Mouse (Mus musculus): ENCODE measurements around the gene Efnb3. TPM values are rescaled to one million over a fixed set of nuclear protein-coding genes. Genes with fewer than 3 reads are reported as not detected.

Efnb3 gene
- polyA plus RNA-seq, 1 experiment, result 3.9 TPM

DNA sequence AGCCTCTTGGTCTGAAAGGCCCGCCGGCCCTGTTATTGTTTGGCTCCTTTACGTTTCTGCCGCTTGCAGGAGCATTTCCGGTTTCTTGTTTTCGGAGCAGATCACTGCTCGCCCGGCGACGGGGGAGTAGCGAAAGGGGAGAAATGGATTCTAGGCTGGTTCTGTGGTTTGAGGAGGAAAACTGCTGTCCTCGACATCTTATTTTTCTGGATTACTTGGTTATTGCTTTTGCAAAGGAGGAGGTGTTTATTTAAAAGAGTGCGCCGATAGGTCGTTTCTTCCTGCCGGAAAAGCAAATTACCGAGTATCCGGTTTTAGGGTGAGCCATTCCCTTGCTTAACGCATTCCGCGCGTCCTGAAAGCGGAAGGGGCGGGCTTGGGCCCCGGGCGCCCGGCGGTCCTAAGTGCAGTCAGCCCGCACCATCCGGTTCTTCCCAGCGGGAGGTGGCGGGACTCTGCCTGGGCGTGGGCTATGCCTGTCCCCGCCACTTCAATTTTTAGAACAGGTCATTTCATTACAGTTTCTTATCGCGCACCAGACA lies 21.2 kb upstream of the Efnb3 start:
- Histone ChIP-seq H3K27me3 (ENCODE audit: control insufficient read depth, insufficient read depth, low read length, poor library complexity, severe bottlenecking) (no peaks in the 10 kb centered on the region), H3K9me3 (replicated peaks; ENCODE audit: control insufficient read depth, insufficient read depth, low read length, poor library complexity, severe bottlenecking) (no peaks in the 10 kb centered on the region), H3K27ac (ENCODE audit: insufficient read depth, low read length) (peak overlapping the region; percentile 100), H3K4me1 (ENCODE audit: control insufficient read depth, insufficient read depth, low read length) (peaks cover 4% of the 10 kb centered on the region), H3K4me3 (ENCODE audit: low read depth, low read length) (peak overlapping the region; percentile 96), H3K9ac (ENCODE audit: low read depth, poor library complexity, severe bottlenecking) (peak overlapping the region; percentile 92), H3K36me3 (ENCODE audit: control insufficient read depth, insufficient read depth, low read length, poor library complexity, severe bottlenecking) (peaks cover 12% of the 10 kb centered on the region)
- peak; percentile 78 for TF ChIP-seq EP300 (IDR thresholded peaks at IDR 0.05; ENCODE audit: insufficient read depth, low read depth, low read length)
- no peak for TF ChIP-seq POLR2A (IDR thresholded peaks at IDR 0.05; ENCODE audit: insufficient read depth, low read length)

DNA sequence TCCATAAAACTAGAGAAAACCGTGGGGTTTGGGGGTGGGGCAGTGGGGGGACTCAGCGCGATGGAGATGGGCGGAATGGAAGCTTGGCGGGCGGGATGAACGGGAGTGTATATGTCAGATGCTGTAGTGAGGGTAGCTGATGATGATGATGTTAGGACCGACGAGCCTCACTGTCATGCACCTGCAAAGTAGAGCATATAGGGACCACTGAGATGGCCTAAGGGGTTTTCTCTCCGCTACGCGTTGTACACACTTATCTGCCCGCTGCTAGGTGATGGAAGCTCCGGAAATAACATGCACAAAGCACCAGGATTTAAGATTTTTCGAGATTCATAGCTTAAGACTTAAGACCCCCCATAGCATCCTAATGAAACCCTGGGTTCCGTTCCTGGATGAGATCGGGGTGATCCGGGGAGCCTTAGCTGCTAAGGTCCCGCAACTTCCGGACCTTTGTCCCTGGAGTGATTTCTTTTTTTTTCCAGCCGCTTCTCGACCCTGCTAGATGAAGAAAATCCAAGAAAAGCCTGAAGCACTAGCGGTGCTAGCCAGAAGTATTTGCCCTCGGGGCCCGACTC lies 20.7 kb upstream of the Efnb3 start:
- Histone ChIP-seq H3K27ac (ENCODE audit: insufficient read depth, low read length) (peak overlapping the region; percentile 100), H3K9ac (ENCODE audit: low read depth, poor library complexity, severe bottlenecking) (peak overlapping the region; percentile 92), H3K4me3 (ENCODE audit: low read depth, low read length) (peak overlapping the region; percentile 96), H3K36me3 (ENCODE audit: control insufficient read depth, insufficient read depth, low read length, poor library complexity, severe bottlenecking) (peaks cover 9% of the 10 kb centered on the region), H3K9me3 (replicated peaks; ENCODE audit: control insufficient read depth, insufficient read depth, low read length, poor library complexity, severe bottlenecking) (no peaks in the 10 kb centered on the region), H3K4me1 (ENCODE audit: control insufficient read depth, insufficient read depth, low read length) (peaks cover 4% of the 10 kb centered on the region), H3K27me3 (ENCODE audit: control insufficient read depth, insufficient read depth, low read length, poor library complexity, severe bottlenecking) (no peaks in the 10 kb centered on the region)
- no peak for TF ChIP-seq CTCF (IDR thresholded peaks at IDR 0.05; ENCODE audit: low read depth, low read length)
- TF ChIP-seq POLR2A (IDR thresholded peaks at IDR 0.05; ENCODE audit: insufficient read depth, low read length), result no peak
- TF ChIP-seq EP300 (IDR thresholded peaks at IDR 0.05; ENCODE audit: insufficient read depth, low read depth, low read length), result no peak

DNA sequence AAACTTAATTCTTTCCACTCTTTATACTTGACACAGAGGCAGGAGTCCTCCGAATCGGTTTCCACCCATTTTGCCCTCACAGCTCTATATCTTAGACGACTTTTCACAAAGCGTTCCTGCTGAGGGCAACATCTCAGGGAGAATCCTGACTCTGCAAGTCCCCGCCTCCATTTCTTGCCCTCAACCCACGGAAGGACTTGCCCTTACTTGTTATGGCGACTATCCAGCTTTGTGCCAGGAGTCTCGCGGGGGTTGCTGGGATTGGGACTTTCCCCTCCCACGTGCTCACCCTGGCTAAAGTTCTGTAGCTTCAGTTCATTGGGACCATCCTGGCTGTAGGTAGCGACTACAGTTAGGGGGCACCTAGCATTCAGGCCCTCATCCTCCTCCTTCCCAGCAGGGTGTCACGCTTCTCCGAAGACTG lies 20.1 kb upstream of the Efnb3 start, which contains the start of the genes Wrap53 and Trp53:
Gene Wrap53, minus strand, starts transcription at position 165 of the 424 bp plus-strand sequence.
Gene Trp53, plus strand, starts transcription at position 269 of the 424 bp plus-strand sequence.
- Histone ChIP-seq H3K9ac (ENCODE audit: low read depth, poor library complexity, severe bottlenecking) (peak within 1 kb of the TSS; percentile 92), H3K4me1 (ENCODE audit: control insufficient read depth, insufficient read depth, low read length) (peaks cover 4% of the 10 kb centered on the region), H3K27me3 (ENCODE audit: control insufficient read depth, insufficient read depth, low read length, poor library complexity, severe bottlenecking) (no peaks in the 10 kb centered on the region), H3K27ac (ENCODE audit: insufficient read depth, low read length) (peak within 1 kb of the TSS; percentile 100), H3K36me3 (ENCODE audit: control insufficient read depth, insufficient read depth, low read length, poor library complexity, severe bottlenecking) (peaks cover 9% of the 10 kb centered on the region), H3K4me3 (ENCODE audit: low read depth, low read length) (peak within 1 kb of the TSS; percentile 96), H3K9me3 (replicated peaks; ENCODE audit: control insufficient read depth, insufficient read depth, low read length, poor library complexity, severe bottlenecking) (no peaks in the 10 kb centered on the region)
- TF ChIP-seq POLR2A (IDR thresholded peaks at IDR 0.05; ENCODE audit: insufficient read depth, low read length) (peak; percentile 95), CTCF (IDR thresholded peaks at IDR 0.05; ENCODE audit: low read depth, low read length) (no peak), EP300 (IDR thresholded peaks at IDR 0.05; ENCODE audit: insufficient read depth, low read depth, low read length) (0 out of 2 replicates have a peak, but pooled peaks have one; percentile 39)

DNA sequence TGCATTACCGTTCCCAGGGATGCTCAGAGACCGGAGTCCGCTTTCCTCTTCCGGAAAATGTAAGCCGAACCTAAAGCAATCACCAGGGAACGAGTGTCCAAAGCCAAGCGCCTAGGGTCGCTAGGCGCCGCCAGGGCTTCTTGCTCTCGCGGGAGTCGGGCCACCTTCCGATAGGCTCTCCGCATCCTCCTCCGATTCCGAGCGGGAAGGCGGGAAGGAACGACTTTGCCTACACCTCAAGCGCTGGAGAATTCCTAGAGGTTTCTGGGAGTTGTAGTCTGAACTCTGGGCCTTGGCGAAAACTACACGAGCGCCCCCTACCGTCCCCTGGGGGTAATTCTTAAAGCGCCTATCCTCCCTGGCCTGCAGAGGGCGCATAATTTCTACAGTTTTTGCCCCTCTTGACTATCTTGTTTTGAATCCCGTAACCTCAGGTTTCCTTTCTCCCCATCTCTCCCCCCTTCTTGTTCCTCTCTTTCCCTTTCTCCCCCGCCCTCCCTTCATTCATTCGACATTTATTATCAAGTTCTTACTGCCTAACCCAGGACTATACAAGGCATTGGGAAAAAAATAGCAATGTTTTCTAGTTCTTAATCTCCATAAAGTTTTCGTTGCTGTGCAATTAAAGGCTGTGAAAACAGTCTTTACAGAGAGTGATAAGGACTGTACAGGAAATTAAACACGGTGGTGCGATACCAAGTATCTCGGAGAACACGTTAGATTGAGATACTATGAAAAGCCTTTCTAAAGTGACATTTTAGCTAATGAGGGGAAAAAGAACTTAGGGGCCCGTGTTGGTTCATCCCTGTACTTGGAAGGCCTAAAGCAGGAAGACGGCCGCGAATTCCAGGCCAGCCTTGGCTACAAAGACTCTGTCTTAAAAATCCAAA lies 19.4 kb upstream of the Efnb3 start:
- H3K4me1 ChIP-seq (ENCODE audit: control insufficient read depth, insufficient read depth, low read length), result peaks cover 2% of the 10 kb centered on the region
- H3K9me3 ChIP-seq (replicated peaks; ENCODE audit: control insufficient read depth, insufficient read depth, low read length, poor library complexity, severe bottlenecking), result no peaks in the 10 kb centered on the region
- peak overlapping the region; percentile 90 for H3K27ac ChIP-seq (ENCODE audit: insufficient read depth, low read length)
- peak overlapping the region; percentile 92 for H3K9ac ChIP-seq (ENCODE audit: low read depth, poor library complexity, severe bottlenecking)
- peak overlapping the region; percentile 96 for H3K4me3 ChIP-seq (ENCODE audit: low read depth, low read length)
- peaks cover 9% of the 10 kb centered on the region for H3K36me3 ChIP-seq (ENCODE audit: control insufficient read depth, insufficient read depth, low read length, poor library complexity, severe bottlenecking)
- no peaks in the 10 kb centered on the region for H3K27me3 ChIP-seq (ENCODE audit: control insufficient read depth, insufficient read depth, low read length, poor library complexity, severe bottlenecking)
- TF ChIP-seq POLR2A (IDR thresholded peaks at IDR 0.05; ENCODE audit: insufficient read depth, low read length), result no peak
- TF ChIP-seq CTCF (IDR thresholded peaks at IDR 0.05; ENCODE audit: low read depth, low read length), result peak; percentile 99
- no peak for TF ChIP-seq EP300 (IDR thresholded peaks at IDR 0.05; ENCODE audit: insufficient read depth, low read depth, low read length)

DNA sequence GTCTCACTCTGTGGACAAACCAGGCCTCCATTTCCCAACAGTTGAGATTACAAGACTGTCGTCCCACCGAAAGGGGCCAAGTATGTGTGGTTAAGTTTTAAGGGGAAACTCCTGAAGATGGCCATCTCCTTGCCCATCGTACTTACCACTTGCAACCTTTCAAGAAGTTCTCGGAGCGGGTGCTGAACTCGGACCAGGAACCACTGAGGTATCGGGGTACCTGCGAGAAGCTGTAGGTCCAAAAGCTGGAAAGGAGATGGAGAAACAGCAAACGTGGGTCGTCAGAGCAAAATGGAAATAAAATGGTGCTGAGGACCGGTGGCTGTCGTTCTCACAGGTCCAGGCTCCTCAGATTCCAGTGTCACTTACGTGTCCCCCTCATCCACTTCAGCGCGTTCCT lies 18.3 kb upstream of the Efnb3 start:
- Histone ChIP-seq H3K27ac (ENCODE audit: insufficient read depth, low read length) (no peak overlapping the region), H3K36me3 (ENCODE audit: control insufficient read depth, insufficient read depth, low read length, poor library complexity, severe bottlenecking) (peaks cover 9% of the 10 kb centered on the region), H3K27me3 (ENCODE audit: control insufficient read depth, insufficient read depth, low read length, poor library complexity, severe bottlenecking) (no peaks in the 10 kb centered on the region), H3K4me3 (ENCODE audit: low read depth, low read length) (peak overlapping the region; percentile 88), H3K9me3 (replicated peaks; ENCODE audit: control insufficient read depth, insufficient read depth, low read length, poor library complexity, severe bottlenecking) (no peaks in the 10 kb centered on the region), H3K9ac (ENCODE audit: low read depth, poor library complexity, severe bottlenecking) (peak overlapping the region; percentile 76), H3K4me1 (ENCODE audit: control insufficient read depth, insufficient read depth, low read length) (peaks cover 2% of the 10 kb centered on the region)
- TF ChIP-seq CTCF (IDR thresholded peaks at IDR 0.05; ENCODE audit: low read depth, low read length) (no peak), POLR2A (IDR thresholded peaks at IDR 0.05; ENCODE audit: insufficient read depth, low read length) (no peak), EP300 (IDR thresholded peaks at IDR 0.05; ENCODE audit: insufficient read depth, low read depth, low read length) (no peak)

Data from ES-Bruce4 (cell line).